Mouse (Mus musculus): ENCODE measurements around the gene Wars.

DNA sequence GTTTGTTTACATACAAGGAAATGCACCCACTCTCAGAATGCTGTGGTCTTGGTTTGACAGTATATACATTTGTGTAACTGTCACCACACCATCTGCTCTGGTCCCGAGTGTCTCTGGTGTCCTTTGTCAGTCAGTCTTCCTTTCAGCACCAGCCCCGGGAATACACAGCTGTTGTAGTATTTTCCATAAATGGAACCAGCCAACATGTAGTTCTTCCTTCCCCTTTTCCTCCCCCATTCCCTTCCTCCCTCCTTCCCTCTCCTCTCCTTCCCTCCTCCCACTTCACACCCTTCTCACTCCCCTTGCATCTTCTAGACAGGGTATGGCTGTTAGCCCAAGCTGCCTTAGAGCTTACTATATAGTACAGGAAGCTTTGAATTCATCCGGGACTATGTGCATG, 35.5 kb upstream of the Wars start:
- TF ChIP-seq CTCF (IDR thresholded peaks at IDR 0.05) (no peak), EP300 (IDR thresholded peaks at IDR 0.05) (no peak)
